Mouse (Mus musculus): ENCODE measurements at regions not wholly inside any gene's neighbourhood (a gene's known extent, or its start where the extent isn't known, plus 50 kb on each side); places are given as distances from the start of the nearest gene placed in this dataset.

DNA sequence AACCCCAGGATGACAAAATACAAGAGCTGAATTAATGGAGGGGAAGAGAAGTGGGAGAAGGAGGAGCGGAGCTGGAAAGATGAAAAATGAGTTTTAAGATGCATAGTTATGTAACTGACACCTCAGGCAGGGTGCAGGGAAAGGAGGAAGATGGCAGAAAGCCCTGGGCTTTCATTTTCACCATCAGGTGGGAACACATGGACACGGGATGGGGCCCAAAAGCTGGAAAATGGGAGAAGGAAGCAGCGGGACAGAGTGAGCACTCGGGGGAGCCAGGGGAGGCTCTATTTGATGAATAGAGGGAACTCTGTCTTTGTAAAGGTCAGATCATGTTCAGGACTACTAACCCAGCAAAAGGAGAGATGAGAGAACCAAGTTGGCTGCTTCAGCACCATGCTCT is 516.6 kb upstream of the Tnp1 start:
- no peaks in the 10 kb centered on the region for H3K4me1 ChIP-seq (replicated peaks)
- H3K4me3 ChIP-seq, result no peak overlapping the region
- no peaks in the 10 kb centered on the region for H3K36me3 ChIP-seq
- H3K27me3 ChIP-seq, result no peaks in the 10 kb centered on the region
- H3K4me2 ChIP-seq, result no peak overlapping the region
- WGBS, result 86% methylated on average over 4 of the region's 4 CpGs
- no peak overlapping the region for H3K9ac ChIP-seq
- ATAC-seq (replicated peaks; ENCODE audit: insufficient number of reproducible peaks, insufficient read depth, low FRiP score, low read depth), result no peak
- no peak overlapping the region for H3K27ac ChIP-seq
- no peaks in the 10 kb centered on the region for H3K9me3 ChIP-seq (replicated peaks)

DNA sequence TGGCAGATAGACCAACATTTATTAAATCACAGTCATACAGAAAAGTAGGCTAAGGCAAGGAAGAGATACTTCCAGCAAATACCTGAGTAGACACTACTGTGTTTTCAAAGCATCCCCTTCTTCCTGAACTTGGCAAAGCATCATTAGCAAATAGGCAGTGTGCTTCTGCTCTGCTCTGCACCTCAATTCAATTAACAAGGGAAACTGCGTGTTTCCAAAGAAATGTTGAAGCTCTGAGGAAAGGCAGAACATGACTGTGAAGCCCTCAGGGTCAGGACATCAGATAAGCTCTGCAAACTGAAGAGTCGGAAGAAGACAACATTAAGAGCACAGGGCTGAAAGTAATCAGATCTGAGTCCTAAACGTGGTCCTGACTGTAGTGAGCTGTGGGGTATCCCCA is 516.1 kb upstream of the Tnp1 start:
- no peak for ATAC-seq (replicated peaks; ENCODE audit: insufficient number of reproducible peaks, insufficient read depth, low FRiP score, low read depth)

DNA sequence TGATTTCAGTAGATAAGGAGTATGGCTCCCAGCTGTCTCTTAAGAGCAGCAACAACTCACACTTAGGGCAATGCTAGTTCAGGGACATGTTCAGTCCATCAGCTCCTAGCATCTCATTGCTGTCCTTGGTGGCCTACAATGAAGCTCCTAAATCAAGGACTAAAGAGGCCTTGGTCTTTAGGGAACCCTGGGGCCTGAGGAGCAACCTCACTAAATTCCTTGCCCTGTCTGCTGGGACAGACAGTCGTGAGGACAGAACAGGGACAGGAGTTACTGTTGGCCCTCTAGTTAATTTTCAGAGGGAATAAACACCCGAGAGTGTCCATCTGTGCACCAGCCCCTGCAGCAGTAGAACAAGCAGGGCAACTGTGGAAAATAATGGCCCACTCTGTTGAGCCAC is 514.6 kb upstream of the Tnp1 start:
- 77% methylated on average over 2 of the region's 2 CpGs for WGBS
- H3K9me3 ChIP-seq (replicated peaks), result no peaks in the 10 kb centered on the region
- no peaks in the 10 kb centered on the region for H3K4me1 ChIP-seq (replicated peaks)
- no peak overlapping the region for H3K27ac ChIP-seq
- no peak overlapping the region for H3K4me2 ChIP-seq
- H3K4me3 ChIP-seq, result no peak overlapping the region
- H3K9ac ChIP-seq, result no peak overlapping the region
- ATAC-seq (replicated peaks; ENCODE audit: insufficient number of reproducible peaks, insufficient read depth, low FRiP score, low read depth), result no peak
- H3K36me3 ChIP-seq, result no peaks in the 10 kb centered on the region
- H3K27me3 ChIP-seq, result no peaks in the 10 kb centered on the region

More for the DNA sequence above, 516.1 kb upstream of the Tnp1 start:
- Histone ChIP-seq H3K27ac (no peak overlapping the region), H3K9me3 (replicated peaks) (no peaks in the 10 kb centered on the region), H3K4me1 (replicated peaks) (no peaks in the 10 kb centered on the region), H3K9ac (no peak overlapping the region), H3K4me2 (no peak overlapping the region), H3K4me3 (no peak overlapping the region), H3K36me3 (no peaks in the 10 kb centered on the region), H3K27me3 (no peaks in the 10 kb centered on the region)
- WGBS, result 38% methylated on average over 3 of the region's 3 CpGs

DNA sequence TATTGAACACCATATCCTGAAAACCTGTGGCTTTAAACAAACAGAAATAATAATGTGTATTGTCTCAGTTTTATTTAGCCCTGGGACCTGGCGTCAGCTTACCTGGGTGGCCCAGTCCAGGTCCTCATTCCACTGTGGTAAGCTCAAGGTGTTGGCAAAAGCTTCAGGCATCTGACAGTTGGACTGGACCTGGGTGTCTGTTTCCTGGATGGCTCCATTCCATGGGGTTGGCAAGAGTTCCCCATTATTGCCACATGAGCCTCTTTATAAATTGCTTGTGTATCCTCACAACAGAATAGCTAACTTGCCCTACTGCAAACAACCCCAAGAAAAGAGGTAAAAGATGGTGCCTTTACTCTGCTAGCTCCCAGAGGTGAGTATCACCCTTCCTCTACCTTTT is 512.9 kb upstream of the Tnp1 start:
- no peaks in the 10 kb centered on the region for H3K27me3 ChIP-seq
- H3K4me3 ChIP-seq, result no peak overlapping the region
- H3K4me2 ChIP-seq, result no peak overlapping the region
- ATAC-seq (replicated peaks; ENCODE audit: insufficient number of reproducible peaks, insufficient read depth, low FRiP score, low read depth), result no peak
- H3K9ac ChIP-seq, result no peak overlapping the region
- no peaks in the 10 kb centered on the region for H3K36me3 ChIP-seq
- H3K9me3 ChIP-seq (replicated peaks), result no peaks in the 10 kb centered on the region
- no peaks in the 10 kb centered on the region for H3K4me1 ChIP-seq (replicated peaks)
- WGBS, result 91% methylated on average over 1 of the region's 1 CpGs
- no peak overlapping the region for H3K27ac ChIP-seq

DNA sequence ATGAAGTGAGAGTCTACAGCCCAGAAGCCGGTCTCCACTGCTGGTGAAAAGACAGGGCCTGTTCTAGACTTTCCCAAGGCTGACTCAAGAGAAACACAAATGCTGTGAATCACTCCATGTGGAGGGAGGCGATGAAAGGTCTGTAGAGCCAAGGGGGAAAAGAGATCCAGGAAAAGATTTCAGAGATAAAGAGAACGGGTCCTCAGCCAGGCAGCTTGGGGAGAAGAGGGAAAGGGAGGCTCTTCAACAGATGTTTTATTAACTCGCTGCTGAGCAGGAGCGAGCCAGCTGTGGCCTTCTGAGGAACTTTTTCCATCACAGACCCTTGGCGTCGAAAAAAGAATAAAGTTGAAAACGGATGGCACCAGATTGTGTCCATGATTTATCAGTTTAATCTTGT is 500.7 kb upstream of the Tnp1 start:
- 65% methylated on average over 8 of the region's 8 CpGs for WGBS
- Histone ChIP-seq H3K4me1 (replicated peaks) (no peaks in the 10 kb centered on the region), H3K4me2 (no peak overlapping the region), H3K9ac (no peak overlapping the region), H3K27ac (no peak overlapping the region), H3K4me3 (no peak overlapping the region), H3K9me3 (replicated peaks) (no peaks in the 10 kb centered on the region), H3K36me3 (no peaks in the 10 kb centered on the region), H3K27me3 (no peaks in the 10 kb centered on the region)
- 0 out of 2 replicates have a peak, but pooled peaks have one; percentile 31 for ATAC-seq (replicated peaks; ENCODE audit: insufficient number of reproducible peaks, insufficient read depth, low FRiP score, low read depth)

DNA sequence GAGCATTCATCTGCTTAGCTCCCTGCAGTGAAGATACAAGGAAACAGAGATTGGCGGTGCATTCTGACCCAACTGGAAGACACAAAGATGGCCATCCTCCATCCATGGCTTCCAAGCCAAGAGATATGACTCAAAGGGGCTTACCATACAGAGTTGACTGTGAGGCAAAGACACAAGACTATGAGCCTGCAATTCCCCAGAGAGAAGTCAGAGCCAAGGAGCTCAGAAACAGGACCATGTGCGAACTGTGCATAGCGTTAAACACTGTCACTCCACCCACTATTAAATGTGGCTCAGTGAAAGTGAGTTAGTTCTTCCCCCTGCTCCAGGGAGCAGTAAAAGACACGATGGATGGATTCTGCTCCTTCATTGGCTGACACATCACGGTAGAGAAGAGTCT is 500.1 kb upstream of the Tnp1 start:
- Histone ChIP-seq H3K4me3 (no peak overlapping the region), H3K27ac (no peak overlapping the region), H3K36me3 (no peaks in the 10 kb centered on the region), H3K9me3 (replicated peaks) (no peaks in the 10 kb centered on the region), H3K27me3 (no peaks in the 10 kb centered on the region), H3K4me1 (replicated peaks) (no peaks in the 10 kb centered on the region), H3K9ac (no peak overlapping the region), H3K4me2 (no peak overlapping the region)
- no peak for ATAC-seq (replicated peaks; ENCODE audit: insufficient number of reproducible peaks, insufficient read depth, low FRiP score, low read depth)
- 69% methylated on average over 5 of the region's 5 CpGs for WGBS

DNA sequence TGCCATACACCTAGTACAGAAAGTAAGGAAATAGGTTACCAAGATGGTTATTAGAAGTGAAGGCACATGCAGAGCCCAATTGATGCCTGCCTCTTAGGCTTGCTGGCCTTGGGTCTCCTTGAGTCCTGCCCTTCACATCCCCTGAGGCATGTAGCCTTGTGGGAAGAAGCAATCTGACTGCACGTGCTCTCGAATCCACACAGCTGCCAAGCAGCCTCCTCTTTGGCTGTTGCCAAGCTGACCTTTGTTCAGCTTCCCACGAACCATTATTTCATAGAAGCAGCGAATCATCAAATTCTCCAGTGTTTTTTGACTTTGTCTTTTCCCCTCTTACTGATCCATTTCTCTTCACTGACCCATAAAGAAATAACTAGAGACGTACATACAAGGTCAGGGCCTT is 498.1 kb upstream of the Tnp1 start:
- no peak overlapping the region for H3K9ac ChIP-seq
- no peak overlapping the region for H3K27ac ChIP-seq
- H3K9me3 ChIP-seq (replicated peaks), result no peaks in the 10 kb centered on the region
- WGBS, result 62% methylated on average over 5 of the region's 5 CpGs
- no peak overlapping the region for H3K4me2 ChIP-seq
- no peak overlapping the region for H3K4me3 ChIP-seq
- H3K4me1 ChIP-seq (replicated peaks), result no peaks in the 10 kb centered on the region
- ATAC-seq (replicated peaks; ENCODE audit: insufficient number of reproducible peaks, insufficient read depth, low FRiP score, low read depth), result no peak
- no peaks in the 10 kb centered on the region for H3K36me3 ChIP-seq
- H3K27me3 ChIP-seq, result no peaks in the 10 kb centered on the region

DNA sequence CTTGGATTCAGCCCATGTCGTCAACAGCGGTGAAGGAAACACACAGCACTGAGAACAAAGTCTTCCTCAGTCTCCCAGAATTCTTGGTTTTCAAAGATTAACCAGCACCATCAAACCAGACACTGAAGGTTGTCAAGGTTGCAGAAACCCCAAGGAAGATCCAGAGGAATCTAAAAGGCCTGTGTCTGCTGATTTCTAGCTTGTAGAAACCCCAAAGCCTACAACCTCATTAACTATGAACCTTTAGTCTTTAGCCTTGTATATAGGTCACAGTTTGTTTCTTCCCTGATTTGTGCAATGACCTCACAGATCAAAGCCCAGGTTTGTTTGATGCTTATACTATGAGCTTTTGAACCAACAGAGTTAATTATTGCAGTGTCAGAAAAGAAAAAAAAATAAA is 497.1 kb upstream of the Tnp1 start:
- H3K9me3 ChIP-seq (replicated peaks), result no peaks in the 10 kb centered on the region
- no peak overlapping the region for H3K4me2 ChIP-seq
- no peak overlapping the region for H3K27ac ChIP-seq
- H3K9ac ChIP-seq, result no peak overlapping the region
- ATAC-seq (replicated peaks; ENCODE audit: insufficient number of reproducible peaks, insufficient read depth, low FRiP score, low read depth), result no peak
- no peak overlapping the region for H3K4me3 ChIP-seq
- H3K27me3 ChIP-seq, result no peaks in the 10 kb centered on the region
- no peaks in the 10 kb centered on the region for H3K36me3 ChIP-seq
- no peaks in the 10 kb centered on the region for H3K4me1 ChIP-seq (replicated peaks)
- WGBS, result 88% methylated on average over 2 of the region's 2 CpGs

DNA sequence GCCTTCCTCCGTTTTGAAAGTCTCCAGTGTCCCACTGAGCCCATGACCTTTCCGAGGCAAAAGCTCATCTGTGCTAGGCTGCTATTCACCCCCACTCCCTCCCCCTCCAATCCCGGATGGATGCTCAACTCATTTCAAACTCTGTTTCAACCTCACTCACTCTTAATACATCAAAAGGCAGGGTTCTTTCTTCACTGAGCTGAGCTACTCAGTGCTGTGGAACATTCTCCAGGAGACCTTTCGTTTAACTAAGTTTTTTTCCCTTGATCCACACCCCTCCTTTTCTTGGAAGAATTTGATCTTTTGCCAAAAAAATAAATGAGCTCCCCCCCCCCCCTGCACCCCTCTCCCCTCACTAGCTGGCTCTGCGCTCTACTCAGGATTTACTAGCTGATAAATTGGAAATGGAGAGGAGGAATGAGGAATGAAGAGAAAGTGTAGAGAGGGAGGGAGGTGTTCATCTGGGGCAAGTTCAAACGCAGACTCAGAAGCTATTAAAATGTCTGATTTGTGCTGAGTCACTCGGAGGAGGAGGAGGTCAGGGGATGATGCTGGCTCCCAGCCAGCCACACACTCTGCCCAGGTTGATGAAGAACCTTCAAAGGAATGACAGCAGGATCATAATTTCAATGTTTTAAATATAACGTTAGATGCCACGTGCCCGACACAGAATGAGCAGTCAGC is 491.5 kb upstream of the Tnp1 start:
- Histone ChIP-seq H3K4me3 (no peak overlapping the region), H3K9ac (no peak overlapping the region), H3K27me3 (no peaks in the 10 kb centered on the region), H3K9me3 (replicated peaks) (no peaks in the 10 kb centered on the region), H3K4me2 (no peak overlapping the region), H3K4me1 (replicated peaks) (no peaks in the 10 kb centered on the region), H3K27ac (no peak overlapping the region), H3K36me3 (no peaks in the 10 kb centered on the region)
- 62% methylated on average over 10 of the region's 10 CpGs for WGBS
- no peak for ATAC-seq (replicated peaks; ENCODE audit: insufficient number of reproducible peaks, insufficient read depth, low FRiP score, low read depth)

DNA sequence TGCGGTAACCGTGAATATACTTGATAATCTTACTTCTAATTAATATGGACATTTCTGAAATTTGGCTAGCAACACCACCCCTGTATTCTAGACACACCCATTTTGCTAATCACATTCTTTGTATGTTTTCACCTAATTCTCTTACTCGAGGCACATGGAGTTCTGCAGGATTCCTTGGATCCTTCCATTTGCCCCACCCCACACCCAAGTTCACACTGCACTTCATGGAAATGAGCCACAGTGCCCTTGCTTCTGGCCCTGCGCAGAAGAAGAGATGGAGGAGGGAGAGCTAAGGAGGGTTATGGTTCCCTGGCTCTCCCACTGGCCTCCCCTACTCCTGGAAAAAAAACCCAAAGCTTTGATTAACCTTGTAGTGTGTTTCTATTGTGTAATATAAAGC is 487.9 kb upstream of the Tnp1 start:
- no peak overlapping the region for H3K27ac ChIP-seq
- no peak overlapping the region for H3K4me3 ChIP-seq
- no peak overlapping the region for H3K4me2 ChIP-seq
- no peaks in the 10 kb centered on the region for H3K4me1 ChIP-seq (replicated peaks)
- 83% methylated on average over 4 of the region's 4 CpGs for WGBS
- ATAC-seq (replicated peaks; ENCODE audit: insufficient number of reproducible peaks, insufficient read depth, low FRiP score, low read depth), result no peak
- H3K9ac ChIP-seq, result no peak overlapping the region
- no peaks in the 10 kb centered on the region for H3K9me3 ChIP-seq (replicated peaks)
- no peaks in the 10 kb centered on the region for H3K27me3 ChIP-seq
- no peaks in the 10 kb centered on the region for H3K36me3 ChIP-seq

DNA sequence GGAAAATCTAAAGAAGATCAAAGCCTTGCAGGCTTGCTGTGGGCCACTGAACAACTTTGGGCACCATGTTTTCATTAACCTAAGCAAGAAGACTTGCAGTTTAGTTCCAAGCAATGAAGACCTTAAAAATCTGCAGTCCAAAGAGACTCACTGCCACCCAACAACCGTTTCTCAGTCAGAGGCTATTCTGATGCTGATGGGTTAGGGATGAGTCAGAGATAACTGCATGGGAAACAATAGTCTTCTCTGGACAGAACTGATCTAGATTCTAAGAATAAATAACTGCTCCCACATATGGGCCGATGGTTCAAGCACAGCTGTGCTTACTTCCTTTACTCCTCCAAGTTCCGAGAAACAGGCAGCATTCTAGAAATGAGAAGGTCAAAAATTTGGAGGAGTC is 485.0 kb upstream of the Tnp1 start:
- no peak overlapping the region for H3K4me3 ChIP-seq
- ATAC-seq (replicated peaks; ENCODE audit: insufficient number of reproducible peaks, insufficient read depth, low FRiP score, low read depth), result no peak
- no peak overlapping the region for H3K4me2 ChIP-seq
- whole genome bisulfite sequencing, result 65% methylated on average over 3 of the region's 3 CpGs
- H3K9me3 ChIP-seq (replicated peaks), result no peaks in the 10 kb centered on the region
- no peaks in the 10 kb centered on the region for H3K36me3 ChIP-seq
- no peaks in the 10 kb centered on the region for H3K27me3 ChIP-seq
- H3K4me1 ChIP-seq (replicated peaks), result no peaks in the 10 kb centered on the region
- no peak overlapping the region for H3K9ac ChIP-seq
- no peak overlapping the region for H3K27ac ChIP-seq

DNA sequence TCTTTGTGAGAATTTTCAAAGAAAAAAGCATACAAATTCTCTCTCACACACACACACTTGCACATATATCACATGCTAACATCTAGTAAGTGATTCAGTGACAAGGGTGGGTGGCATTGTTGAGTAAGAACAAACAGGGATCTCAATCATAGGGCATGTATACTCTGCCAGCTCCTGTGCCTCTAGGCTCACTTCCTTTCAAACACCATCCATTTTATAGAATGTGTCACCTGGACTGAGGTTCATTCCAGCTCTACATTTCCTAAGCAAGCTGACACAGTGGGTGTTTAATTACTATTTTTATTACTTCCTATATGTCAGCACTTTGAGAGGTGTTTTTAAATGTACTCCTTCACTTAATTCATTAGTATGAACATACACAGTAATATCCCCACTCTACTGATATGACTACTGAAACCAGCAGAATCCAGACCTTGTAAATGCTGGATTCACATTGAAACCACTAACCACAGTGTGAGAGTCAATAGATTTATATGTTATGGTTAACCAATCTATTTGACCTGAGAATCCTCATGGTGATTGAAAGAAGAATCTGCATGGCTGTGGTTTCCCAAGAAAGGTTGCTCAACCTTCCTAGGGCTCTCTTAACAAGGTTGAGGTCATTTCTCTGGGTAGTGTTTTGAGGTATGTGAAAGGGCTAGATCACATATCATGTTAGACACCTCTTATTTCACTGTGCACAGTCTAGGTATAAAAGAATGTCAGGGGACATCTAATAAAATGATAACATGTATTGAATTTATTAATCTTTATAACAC is 480.5 kb upstream of the Tnp1 start:
- H3K9me3 ChIP-seq (replicated peaks), result no peaks in the 10 kb centered on the region
- no peaks in the 10 kb centered on the region for H3K36me3 ChIP-seq
- ATAC-seq (replicated peaks; ENCODE audit: insufficient number of reproducible peaks, insufficient read depth, low FRiP score, low read depth), result no peak

More for the DNA sequence above, 480.5 kb upstream of the Tnp1 start:
- H3K27ac ChIP-seq, result no peak overlapping the region
- no peak overlapping the region for H3K9ac ChIP-seq
- no peaks in the 10 kb centered on the region for H3K4me1 ChIP-seq (replicated peaks)
- no peaks in the 10 kb centered on the region for H3K27me3 ChIP-seq
- H3K4me2 ChIP-seq, result no peak overlapping the region
- H3K4me3 ChIP-seq, result no peak overlapping the region

Measured in heart, embryonic 15.5 days (tissue).